ENCODE assay signal across 22 mouse cellular contexts in the genomic region with DNA sequence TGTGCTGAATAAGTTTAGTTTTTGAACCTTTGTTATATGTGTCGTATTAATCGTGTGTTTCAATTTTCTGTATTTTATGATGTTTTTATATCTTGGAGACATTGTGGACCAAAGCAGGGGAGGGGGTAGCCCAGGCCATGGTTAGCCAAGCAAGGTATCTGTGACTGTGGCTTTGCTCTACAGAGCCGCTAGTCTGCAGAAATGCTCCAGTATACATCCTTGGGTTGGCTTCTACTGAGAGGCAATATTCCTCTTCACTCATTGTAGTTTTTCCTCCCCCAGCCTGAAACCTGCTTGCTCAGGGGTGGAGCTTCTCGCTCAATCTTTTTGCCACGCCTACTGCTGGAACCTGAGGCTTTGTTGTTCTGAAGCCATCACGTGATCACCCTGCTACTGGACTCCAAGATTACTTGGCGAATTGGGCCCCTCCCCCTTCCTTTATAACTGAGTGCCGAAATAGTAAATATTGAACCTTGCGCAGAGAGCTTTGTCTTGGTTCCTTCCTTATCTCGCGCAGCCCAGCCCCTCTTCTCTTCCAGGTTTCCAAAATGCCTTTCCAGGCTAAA.
DNase-seq lines count a peak whose midpoint lies in the region; ATAC-seq and TF ChIP-seq lines count a peak whose summit lies in the region.
"Had no signal": no experiment of that assay in that cellular context is flagged by ENCODE, and none has a peak within 500 bp of the region (broad histone marks: within the 10 kb centered on the region; RNA-seq: fewer than 3 reads in every experiment).

No protein-coding gene starts in this region.

- no peak overlapping the region for H3K27ac ChIP-seq in intestine, postnatal 0 days (ENCODE audit: low read depth, low read length)
- no peak overlapping the region for H3K27ac ChIP-seq in stomach, embryonic 14.5 days (ENCODE audit: low read length)
- H3K27ac ChIP-seq in heart, embryonic 12.5 days (ENCODE audit: poor library complexity, severe bottlenecking), result no peak overlapping the region
- H3K27ac ChIP-seq: forebrain, embryonic 12.5 days; hindbrain, embryonic 14.5 days; limb, embryonic 15.5 days had no signal

- peaks cover 6% of the 10 kb centered on the region; the same call in 1 of the 2 replicates for H3K27me3 ChIP-seq in E14TG2a.4 (ENCODE audit: insufficient read depth, low read length)
- no peaks in the 10 kb centered on the region for H3K27me3 ChIP-seq in intestine, postnatal 0 days (replicated peaks; ENCODE audit: control insufficient read depth, insufficient read depth, low read length)
- H3K27me3 ChIP-seq in stomach, embryonic 14.5 days (ENCODE audit: control insufficient read depth, insufficient read depth, low read length), result no peaks in the 10 kb centered on the region
- H3K27me3 ChIP-seq in heart, embryonic 12.5 days (replicated peaks), result no peaks in the 10 kb centered on the region
- H3K27me3 ChIP-seq: forebrain, embryonic 12.5 days; limb, embryonic 15.5 days had no signal

- no peak for ATAC-seq in intestine, postnatal 0 days
- ATAC-seq in stomach, embryonic 14.5 days (ENCODE audit: insufficient number of reproducible peaks, insufficient read depth, low FRiP score, low read depth), result 0 out of 2 replicates have a peak, but pooled peaks have one; percentile 53
- ATAC-seq in heart, embryonic 12.5 days (ENCODE audit: insufficient number of reproducible peaks, low FRiP score), result no peak
- ATAC-seq: liver, postnatal 0 days had no signal

- peak overlapping the region; percentile 35; the same call in 1 of the 2 replicates for H3K4me3 ChIP-seq in E14TG2a.4 (replicated peaks; ENCODE audit: low read length)
- no peak overlapping the region for H3K4me3 ChIP-seq in intestine, postnatal 0 days (ENCODE audit: low read depth, low read length)
- H3K4me3 ChIP-seq in stomach, embryonic 14.5 days (ENCODE audit: low read depth, low read length), result no peak overlapping the region
- H3K4me3 ChIP-seq in heart, embryonic 12.5 days, result no peak overlapping the region
- H3K4me3 ChIP-seq: forebrain, embryonic 12.5 days; limb, embryonic 15.5 days had no signal

- peak; percentile 36 for DNase-seq in 416B (ENCODE audit: low read depth)
- DNase-seq in right cerebral cortex, postnatal 10 days (ENCODE audit: low spot score in 2 of 2), result no peak
- no peak for DNase-seq in layer of hippocampus, postnatal 14 days (ENCODE audit: low spot score in 2 of 2)
- DNase-seq: adrenal gland, postnatal 36 days; cerebellum, adult 2 months; cerebellum, postnatal 36 days; gastrocnemius, postnatal 14 days; heart, adult 18-20 months; heart, postnatal 36 days; kidney, adult 11 months; layer of hippocampus, postnatal 36 days; liver, postnatal 0 days; right cerebral cortex, postnatal 4 days; thymus, postnatal 4 days had no signal

- 47% methylated on average over 11 of the region's 11 CpGs for WGBS in intestine, postnatal 0 days
- 59% methylated on average over 11 of the region's 11 CpGs for WGBS in stomach, embryonic 14.5 days
- WGBS in heart, embryonic 12.5 days, result 67% methylated on average over 11 of the region's 11 CpGs

- H3K4me2 ChIP-seq in intestine, postnatal 0 days (replicated peaks; ENCODE audit: low read depth), result 0 out of 2 replicates have a peak overlapping the region, but pooled peaks have one; percentile 14
- no peak overlapping the region for H3K4me2 ChIP-seq in stomach, embryonic 14.5 days (replicated peaks; ENCODE audit: low read depth, low read length)
- H3K4me2 ChIP-seq in heart, embryonic 12.5 days, result no peak overlapping the region
- H3K4me2 ChIP-seq: forebrain, embryonic 12.5 days; hindbrain, embryonic 14.5 days; limb, embryonic 15.5 days had no signal

- no peak overlapping the region for H3K9ac ChIP-seq in intestine, postnatal 0 days (ENCODE audit: low read depth, low read length)
- no peak overlapping the region for H3K9ac ChIP-seq in stomach, embryonic 14.5 days (replicated peaks; ENCODE audit: low read depth, low read length)
- no peak overlapping the region for H3K9ac ChIP-seq in heart, embryonic 12.5 days
- H3K9ac ChIP-seq: forebrain, embryonic 12.5 days; hindbrain, embryonic 14.5 days; limb, embryonic 15.5 days; liver, postnatal 0 days had no signal

- H3K4me1 ChIP-seq in E14TG2a.4 (replicated peaks; ENCODE audit: low read depth, low read length), result peaks cover 22% of the 10 kb centered on the region
- no peaks in the 10 kb centered on the region for H3K4me1 ChIP-seq in intestine, postnatal 0 days (replicated peaks; ENCODE audit: control insufficient read depth, insufficient read depth, low read length)
- no peaks in the 10 kb centered on the region for H3K4me1 ChIP-seq in stomach, embryonic 14.5 days (ENCODE audit: control insufficient read depth, insufficient read depth, low read length)
- H3K4me1 ChIP-seq in heart, embryonic 12.5 days (replicated peaks), result peaks cover 6% of the 10 kb centered on the region; the same call in 1 of the 2 replicates
- H3K4me1 ChIP-seq: forebrain, embryonic 12.5 days; limb, embryonic 15.5 days had no signal

- H3K36me3 ChIP-seq in E14TG2a.4 (ENCODE audit: insufficient read depth, low read length), result no peaks in the 10 kb centered on the region
- H3K36me3 ChIP-seq in intestine, postnatal 0 days (ENCODE audit: control insufficient read depth, insufficient read depth), result no peaks in the 10 kb centered on the region
- H3K36me3 ChIP-seq in stomach, embryonic 14.5 days (ENCODE audit: control insufficient read depth, insufficient read depth, low read length), result no peaks in the 10 kb centered on the region
- H3K36me3 ChIP-seq in heart, embryonic 12.5 days, result no peaks in the 10 kb centered on the region
- H3K36me3 ChIP-seq: forebrain, embryonic 12.5 days; G1E; limb, embryonic 15.5 days had no signal

- TF ChIP-seq CTCF in E14TG2a.4 (conservative IDR thresholded peaks at IDR 0.05; ENCODE audit: low read length), result no peak
- TF ChIP-seq CTCF in intestine, postnatal 0 days (IDR thresholded peaks at IDR 0.05; ENCODE audit: low read depth), result no peak

- peaks cover 12% of the 10 kb centered on the region for H3K9me3 ChIP-seq in E14TG2a.4 (ENCODE audit: low read length)
- H3K9me3 ChIP-seq in intestine, postnatal 0 days (ENCODE audit: control insufficient read depth), result no peaks in the 10 kb centered on the region
- H3K9me3 ChIP-seq in stomach, embryonic 14.5 days (ENCODE audit: control insufficient read depth, low read depth, low read length), result no peaks in the 10 kb centered on the region
- H3K9me3 ChIP-seq in heart, embryonic 12.5 days (replicated peaks), result no peaks in the 10 kb centered on the region
- H3K9me3 ChIP-seq: forebrain, embryonic 12.5 days; G1E; limb, embryonic 15.5 days had no signal
